Mouse (Mus musculus) NIH3T3 (cell line): ENCODE results near the gene Stat6.
"Not testable (repeated sequence)": the region's sequence is repeated elsewhere in the genome, so short reads cannot be mapped to it uniquely, and the experiment has no call there.

Experiments
- DNase-seq: peaks from one replicate; pipeline ENCODE4 v3.0.0-alpha.2; 2012; ENCODE audit warnings: low read depth

Gene Stat6

DNA sequence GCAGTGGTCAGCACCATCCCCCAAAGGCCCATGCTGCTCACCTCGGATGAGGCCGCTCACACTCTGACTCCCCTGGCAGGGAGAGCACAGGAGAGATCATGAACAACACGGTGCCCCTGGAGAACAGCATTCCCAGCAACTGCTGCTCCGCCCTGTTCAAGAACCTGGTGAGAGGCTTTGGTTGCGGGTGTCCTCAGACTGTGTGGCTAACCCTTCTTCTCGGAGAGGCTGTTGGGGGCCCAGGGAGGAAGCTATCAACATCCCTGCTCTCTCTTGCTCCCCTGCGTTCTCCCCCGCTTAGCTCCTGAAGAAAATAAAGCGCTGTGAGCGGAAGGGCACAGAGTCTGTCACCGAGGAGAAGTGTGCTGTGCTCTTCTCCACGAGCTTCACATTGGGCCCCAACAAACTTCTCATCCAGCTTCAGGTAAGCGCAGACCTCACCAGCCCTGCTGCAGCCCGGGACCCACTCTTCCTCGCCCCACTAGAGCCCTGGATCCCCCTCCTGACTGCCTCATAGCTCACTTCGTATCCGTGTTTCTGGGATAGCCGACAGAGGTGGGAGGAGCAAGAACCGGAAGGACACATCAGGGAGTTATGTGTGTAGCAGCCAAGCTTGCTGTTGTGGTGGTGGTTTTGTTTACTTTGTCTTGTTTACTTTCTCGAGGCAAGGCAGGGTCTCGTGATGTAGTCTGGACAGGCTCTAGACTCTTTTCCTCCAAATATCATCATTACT, 10.3 kb downstream of the Stat6 start:
- no peak for DNase-seq

DNA sequence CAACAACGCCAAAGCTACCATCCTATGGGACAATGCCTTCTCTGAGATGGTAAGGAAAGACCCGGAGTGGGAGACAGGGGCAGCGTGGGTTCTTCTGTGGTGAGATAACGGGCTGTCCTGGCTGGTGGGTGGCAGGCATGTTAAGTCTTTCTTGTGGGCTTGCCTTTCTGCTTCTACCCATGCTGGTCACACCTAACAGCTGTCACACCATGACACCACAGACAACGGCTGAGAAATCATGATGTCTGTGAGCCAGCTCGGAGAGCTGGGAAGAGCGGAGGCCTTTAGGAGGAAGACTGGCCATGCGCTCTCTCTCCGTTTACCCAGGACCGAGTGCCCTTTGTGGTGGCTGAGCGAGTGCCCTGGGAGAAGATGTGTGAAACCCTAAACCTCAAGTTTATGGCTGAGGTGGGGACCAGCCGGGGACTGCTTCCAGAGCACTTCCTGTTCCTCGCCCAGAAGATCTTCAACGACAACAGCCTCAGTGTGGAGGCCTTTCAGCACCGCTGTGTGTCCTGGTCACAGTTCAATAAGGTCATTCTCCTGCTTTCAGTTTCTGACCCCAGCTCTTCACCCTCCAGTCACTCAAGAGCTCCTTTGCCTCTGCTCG, 12.3 kb downstream of the Stat6 start:
- no peak for DNase-seq

DNA sequence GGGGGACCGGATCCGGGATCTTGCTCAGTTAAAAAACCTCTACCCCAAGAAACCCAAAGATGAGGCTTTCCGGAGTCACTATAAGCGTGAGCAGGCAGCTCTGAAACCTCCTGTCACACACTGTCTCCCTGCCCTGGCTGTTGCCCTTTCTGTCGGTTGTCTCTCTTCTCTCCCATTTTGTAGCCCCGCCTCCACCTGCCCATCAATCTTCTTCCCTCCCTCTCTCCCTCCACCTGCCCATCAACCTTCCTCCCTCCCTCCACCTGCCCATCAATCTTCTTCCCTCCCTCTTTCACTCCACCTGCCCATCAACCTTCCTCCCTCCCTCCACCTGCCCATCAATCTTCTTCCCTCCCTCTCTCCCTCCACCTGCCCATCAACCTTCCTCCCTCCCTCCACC, 14.8 kb downstream of the Stat6 start:
- DNase-seq, result not testable (repeated sequence)

DNA sequence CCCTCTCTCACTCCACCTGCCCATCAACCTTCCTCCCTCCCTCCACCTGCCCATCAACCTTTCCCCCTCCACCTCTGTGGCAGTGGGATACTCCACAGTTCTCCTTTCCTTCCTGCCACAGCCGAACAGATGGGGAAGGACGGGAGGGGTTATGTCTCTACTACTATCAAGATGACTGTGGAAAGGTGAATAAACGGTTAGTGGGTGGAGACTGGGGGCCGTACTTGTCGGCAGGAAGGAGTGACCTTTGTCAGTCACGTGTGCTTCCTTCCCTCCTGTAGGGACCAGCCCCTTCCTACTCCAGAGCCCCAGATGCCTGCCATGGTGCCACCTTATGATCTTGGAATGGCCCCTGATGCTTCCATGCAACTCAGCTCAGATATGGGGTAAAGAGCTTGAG, 15.3 kb downstream of the Stat6 start:
- no peak for DNase-seq

DNA sequence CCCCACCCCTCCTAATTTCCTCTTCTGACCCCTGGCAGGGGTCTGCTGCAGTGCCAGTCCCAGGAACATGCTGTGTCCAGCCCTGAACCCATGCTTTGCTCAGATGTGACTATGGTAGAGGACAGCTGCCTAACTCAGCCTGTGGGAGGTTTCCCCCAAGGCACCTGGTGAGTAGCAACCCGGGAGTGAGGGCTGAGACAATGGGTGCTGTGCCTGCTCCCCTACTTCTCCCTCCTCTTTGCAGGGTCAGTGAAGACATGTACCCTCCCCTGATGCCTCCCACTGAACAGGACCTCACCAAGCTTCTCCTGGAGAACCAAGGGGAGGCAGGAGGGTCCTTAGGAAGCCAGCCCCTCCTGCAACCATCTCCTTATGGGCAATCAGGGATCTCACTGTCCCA, 16.8 kb downstream of the Stat6 start:
- DNase-seq, result no peak

DNA sequence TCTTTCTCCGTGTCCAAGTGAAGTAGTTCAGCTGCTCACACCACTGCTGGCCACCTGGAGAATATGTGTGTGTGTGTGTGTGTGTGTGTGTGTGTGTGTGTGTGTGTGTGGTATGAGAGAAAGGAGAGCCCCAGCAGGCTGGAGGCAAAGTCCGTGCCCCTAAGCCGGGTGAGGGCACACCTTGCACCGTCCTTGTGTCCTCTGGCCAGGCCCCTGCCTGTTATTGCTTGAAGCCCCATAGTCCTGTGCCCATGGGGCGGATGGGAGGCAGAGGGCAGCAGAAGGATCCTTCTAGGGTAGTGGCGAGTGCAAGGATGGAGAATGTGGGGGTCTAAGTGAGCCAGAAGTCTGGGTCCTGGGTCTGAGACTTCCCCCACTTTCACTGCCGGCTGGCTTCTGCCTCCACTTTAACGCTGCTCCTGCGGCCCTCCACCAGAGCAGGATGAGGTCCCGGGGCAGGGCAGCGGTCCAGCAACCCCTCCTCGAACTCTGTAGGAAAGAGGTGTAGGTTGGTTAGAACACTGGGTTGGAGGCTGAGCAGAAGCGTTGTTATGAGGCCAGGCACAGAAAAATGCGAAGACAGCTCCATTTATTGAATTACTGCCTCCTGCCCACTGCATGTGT, 18.6 kb downstream of the Stat6 start:
- DNase-seq, result no peak

DNA sequence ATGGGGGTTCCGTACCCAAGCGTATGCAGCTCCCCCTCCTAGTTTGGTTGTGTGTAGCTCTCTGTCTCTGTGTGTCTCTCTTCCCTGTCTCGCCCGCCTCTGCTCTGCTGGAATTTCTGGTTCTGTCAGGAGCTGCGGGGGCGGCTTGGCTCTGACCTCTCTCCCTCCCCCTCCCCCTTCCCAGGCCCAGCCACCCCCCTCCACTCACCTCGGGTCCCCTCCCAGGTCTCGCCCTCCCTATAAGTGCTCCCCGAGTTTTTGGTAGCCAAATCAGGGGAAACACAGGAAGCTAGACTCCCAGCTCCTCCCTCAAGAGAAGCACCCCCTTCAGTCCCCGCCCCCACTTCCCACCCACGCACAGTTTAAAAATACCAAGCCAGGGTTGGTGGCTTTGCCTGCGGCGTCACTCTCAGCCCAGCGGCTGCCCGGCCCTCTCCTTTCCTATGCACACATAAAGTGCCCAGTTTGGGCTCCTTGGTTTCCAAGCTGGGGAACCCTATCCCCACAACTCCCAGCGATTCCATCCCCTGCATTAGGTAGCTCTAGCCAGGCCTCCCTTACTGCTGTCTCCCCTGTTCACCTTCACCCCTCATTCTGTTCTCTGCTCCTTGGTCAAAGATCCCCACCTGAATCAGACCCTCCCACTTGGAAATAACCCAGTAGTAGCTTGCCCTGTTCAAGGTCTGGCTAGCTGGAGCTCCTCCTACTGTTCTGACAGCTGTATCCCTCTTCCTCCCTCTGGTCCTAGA, 19.3 kb downstream of the Stat6 start:
- peak; percentile 92 for DNase-seq

DNA sequence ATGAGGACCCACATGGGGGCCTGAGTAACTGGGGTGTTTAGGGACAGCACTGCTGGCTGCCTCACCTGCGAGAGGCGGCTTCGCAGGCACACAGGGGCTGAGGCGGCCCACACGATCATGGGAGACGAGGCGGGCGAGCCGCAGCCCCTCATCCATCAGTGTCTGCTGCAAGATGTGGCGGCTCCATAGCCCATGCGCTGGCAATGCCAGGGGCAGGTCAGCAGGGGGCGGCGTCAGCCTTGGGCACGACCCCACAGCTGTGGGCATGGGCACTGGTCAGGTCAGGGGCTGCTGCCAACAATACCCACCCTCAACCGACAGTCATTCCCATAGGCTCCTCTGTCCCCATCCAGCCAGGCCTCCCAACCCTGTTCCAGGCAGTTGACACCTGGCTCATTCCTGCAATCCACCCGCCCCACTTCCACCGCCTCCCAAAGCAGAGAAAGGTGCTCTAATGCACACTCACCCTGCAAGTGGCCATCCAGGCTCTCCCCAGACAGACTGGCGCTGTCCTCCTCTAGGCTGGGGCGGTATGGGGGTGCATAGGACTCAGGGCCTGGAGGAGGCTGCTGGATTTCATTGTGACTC, 20.0 kb downstream of the Stat6 start:
- DNase-seq, result peak; percentile 66

DNA sequence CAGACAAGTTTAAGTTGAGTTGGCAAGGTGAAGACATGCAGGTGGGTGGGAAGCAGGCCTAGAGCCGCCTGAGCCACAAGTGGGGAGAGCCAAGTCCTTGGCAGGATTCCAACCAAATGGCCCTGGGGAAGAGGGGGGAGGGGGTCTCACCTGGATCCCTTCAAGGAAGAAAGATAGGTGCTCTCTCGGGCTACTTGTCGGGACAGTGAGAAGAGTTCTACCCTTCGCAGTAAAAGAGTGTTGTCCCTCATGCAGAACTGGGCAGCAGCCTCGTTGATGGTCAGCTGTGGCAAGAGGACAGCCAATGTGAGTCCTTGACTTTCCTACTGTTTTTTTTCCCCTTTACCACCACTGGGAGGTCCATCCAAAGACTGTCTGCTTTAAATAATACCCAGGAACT, 20.8 kb downstream of the Stat6 start:
- peak; percentile 51 for DNase-seq

DNA sequence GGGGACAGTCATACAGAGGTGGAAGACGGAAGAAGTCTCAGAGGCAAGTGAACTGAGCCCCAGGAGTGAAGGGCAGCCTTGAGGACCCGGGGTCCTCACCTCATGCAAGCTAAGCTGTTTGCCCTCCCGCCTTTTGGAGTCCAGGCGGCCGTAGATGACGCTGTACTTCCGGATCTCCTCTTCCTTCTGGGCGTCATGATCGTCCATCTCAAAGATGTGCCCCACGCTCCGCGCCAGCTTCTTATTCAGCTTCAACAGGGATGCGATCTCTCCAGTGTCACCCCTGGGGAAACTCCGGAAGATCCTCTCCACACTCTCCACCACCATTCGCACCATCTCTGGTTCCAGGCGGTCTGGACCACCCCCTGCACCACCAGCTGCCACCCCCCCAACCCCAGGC, 21.4 kb downstream of the Stat6 start:
- DNase-seq, result peak; percentile 41

DNA sequence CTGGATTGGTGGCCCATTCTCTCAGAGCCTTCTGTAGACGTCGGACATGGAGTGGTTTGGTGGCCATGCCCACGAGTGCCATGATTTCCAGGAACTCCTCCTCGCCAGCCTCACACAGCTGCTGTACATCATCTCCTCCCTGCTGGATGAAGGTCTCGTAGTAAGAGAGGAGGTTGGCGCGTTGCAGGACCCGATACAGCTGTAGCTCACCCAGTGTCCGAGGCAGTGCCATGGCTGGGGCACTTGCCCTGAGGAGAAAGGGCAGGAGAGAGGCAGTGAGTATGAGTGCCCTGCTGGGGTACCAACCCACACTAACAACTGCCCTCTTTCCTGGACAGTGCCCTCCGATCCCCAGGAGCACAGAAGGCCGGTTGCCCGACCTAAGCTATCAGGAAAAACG, 22.1 kb downstream of the Stat6 start:
- DNase-seq, result peak; percentile 29

DNA sequence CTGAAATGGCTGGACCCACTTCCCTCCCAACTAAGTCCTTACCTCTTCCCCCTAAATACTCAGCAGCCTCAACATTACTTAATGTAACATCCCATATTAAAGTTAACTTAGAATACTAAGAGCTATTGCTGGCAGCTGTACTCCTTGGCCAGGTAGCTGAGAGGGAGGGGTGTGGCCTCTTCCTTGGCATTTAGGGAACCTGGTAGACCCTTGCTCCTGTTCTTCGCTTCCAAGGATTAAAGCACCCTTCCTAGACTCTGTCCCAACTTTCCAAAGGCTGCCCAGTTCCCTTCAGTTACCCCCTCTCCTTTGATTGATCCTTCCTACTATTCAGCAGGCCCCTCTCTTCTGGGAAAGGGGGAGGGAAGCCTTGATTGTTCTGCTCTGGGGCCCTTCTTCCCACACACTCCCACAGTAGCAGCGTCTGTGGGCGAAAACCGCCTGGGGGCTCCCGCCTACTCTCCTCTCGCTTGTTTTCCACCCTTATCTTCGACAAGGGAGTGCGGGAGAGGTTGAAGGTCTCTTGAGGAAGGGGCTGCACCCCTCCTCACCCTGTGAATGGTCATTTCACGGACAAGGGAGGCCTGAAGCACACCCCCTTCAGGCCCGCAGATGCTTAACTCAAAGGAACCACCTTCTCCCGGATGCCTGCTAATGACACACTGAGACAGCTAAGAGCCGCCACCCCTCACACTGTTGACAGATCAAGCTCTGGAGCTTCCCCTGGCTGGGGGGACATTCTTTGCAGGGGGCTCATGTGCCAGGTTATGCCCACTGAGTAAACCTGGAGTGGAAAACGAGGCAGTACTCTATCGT, 22.8 kb downstream of the Stat6 start:
- DNase-seq, result peak; percentile 65

DNA sequence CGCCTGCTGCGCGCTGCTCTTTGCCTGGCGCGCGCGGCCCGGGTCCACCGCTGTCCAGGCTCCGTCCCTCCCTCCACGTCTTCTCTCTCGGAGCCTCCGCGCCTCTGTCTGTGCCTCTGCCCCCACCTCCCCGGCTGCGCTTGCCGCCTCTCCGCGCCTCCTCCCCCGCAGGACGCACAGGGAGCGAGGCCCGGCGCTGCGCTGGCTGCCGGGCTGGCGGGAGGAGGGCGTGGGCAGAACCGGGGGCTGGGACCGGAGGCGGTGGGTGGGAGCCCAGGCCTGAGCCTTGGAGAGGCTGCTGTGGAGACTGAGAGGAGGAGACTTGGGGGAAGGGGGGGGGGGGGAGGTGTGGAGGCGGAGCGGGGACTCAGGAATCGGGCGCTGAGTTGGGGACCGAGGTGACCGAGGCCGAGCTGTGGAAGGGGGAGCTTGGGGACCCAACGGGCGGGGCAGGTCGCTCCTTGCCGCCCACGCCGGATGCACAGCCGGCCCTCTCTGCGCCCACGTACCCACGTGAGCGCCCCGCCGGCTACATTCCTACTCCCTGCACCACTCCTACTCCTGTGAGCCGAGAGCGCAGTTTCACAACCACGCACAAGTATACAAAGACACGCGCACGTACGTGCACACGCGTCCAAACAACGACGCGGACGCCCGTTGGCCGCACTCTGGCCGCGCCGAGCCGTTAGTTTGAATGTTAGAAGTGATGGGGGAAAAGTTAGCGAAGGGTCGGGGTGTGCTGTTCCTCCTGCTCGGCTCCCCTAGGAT, 23.9 kb downstream of the Stat6 start, which contains the start of gene Nemp1:
Gene Nemp1 (plus strand): TSS at position 401 of the 768 bp plus-strand sequence.
- DNase-seq, result peak; percentile 96

DNA sequence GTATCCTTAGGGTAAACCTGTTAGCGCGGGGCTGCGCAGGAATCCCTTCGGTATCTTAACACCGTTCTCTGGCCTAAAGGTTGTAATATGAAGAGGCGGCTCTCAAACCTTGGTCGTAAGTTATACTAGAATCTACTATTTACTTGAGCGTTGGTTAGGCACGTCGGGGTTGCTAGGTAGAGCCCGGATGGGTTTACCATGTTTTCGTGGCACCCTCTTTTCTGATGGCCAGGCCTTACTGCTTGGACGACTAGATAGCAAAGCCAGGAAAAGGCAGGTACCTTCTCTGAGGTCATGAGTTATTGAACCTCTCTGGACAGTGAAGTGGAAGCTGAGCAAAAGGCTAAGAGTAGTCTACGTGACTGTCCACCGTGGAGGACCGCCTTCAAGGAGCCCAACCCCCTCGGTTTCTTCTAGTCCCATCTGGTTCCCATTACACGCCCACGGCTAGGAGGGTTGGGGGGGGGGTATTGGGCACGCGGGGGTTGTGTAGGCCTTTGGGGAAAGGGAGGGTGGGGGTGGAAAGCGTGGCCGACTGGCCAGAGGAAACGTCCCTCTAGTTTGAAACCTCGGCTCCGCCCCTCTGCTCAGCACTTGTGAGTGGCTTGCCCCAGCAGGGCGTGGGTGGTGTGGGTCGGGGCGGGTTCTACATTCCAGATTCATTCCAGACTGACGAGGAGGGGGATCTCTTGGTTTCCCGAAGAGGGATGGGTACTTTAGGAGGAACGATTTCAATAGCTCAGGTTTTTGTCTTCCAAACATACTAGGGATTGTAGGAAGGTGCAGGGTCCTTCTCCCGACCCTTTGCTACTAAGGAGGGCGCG, 24.7 kb downstream of the Stat6 start:
- peak; percentile 99 for DNase-seq

DNA sequence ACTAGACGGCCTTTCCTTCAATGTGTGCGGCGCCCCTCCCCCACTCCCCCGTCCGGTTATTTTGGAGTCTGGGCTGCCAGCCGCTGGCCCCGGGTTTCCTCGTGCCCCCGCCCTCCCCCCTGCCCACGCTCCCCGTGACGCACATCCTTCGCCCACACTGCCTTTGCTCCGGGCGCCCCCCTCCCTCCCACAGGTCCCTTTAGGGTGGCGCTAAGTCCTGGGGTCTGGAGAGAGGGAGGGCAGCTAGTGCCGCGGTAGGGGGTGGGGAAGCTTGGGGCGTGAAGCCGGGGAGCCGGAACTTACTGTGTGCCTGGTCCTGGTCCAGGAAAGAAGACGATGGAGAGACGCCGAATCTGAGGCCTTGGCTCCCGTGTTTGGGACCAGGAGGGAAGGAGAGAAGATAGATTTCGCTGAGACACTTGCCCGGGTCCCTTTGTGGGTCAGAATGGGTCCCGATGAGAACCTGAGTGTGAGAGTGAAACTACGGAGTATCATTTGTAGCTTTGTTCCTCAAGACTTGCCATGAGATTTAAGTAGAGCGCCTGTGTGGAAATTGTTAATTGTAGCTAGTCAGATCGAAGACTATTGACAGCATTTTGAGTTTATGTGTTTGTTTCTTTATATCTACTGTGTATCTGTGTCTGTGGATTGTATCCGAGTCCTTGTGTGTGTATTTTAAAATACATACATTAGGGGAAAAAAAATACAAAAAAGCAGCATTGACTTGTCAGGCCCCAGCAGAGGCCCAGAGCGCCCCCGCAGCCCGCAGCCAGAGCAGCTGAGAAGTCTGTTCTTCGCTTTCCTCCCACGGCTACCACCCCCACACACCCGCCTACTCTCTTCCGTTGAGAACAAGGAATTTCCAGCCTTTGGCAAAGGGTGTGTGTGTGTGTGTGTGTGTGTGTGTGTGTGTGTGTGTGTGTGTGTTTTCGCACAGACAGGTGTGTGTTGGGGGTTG, 25.6 kb downstream of the Stat6 start, which contains the start of gene Nab2:
Gene Nab2 (minus strand): TSS at position 476 of the 958 bp plus-strand sequence.
- peak; percentile 94 for DNase-seq

DNA sequence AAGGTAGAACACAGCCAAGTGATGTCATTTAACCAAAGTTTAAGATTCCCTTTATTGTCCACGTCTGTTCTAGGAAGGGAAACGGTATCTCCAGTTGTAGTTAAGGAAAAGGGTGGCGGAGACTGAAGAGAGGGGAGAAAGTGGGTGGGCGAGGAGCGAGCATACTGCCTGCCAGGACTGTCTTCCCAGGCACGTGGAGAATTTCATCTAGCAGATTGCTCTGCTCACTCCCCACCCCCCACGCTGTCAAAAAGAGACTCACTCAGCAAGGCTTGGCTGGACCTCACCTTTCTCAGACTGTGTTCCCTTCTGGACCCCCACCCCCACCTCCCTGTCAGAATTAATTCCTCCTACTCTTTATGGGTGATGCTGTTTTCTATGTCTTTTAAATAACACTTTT, 26.4 kb downstream of the Stat6 start:
- DNase-seq, result peak; percentile 61

DNA sequence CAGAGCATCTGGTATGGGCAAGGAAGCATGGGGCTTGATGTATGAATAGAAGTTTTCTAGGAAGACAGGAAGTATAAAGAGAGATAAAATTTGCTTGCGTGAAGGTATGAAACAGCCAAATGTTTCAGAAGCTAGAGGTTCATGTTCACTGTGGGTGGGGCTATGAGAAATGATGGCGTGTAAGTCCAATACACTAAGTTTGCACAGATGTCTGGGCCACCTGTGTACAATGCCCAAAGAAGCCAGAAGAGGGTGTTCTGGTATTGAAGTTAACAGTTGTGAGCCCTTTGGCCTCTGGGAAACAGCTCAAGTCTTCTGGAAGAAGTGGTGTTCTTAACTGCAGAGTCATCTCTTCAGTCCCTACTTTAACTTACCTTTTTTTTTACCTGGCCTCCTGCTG, 27.4 kb downstream of the Stat6 start:
- DNase-seq, result no peak

DNA sequence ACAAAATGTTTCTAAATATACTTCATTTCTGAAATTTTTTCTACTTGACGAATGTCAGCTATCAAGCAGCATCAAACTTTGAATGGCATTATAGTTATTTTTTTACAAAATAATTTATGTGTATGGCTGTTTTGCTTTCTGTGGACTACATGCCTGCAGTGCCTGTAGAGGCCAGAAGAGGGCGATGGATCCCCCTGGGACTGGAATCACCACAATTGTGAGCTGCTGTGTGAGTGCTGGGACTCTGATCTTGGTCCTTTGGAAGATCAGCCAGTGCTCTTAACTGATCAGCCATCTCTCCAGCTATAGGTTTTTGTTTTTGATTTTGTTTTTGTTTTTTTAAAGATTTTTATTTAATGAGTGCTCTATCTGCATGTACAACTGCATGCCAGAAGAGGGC, 28.5 kb downstream of the Stat6 start:
- DNase-seq, result peak; percentile 46
